Mouse (Mus musculus) midbrain, embryonic 14.5 days (tissue): Measurements from ENCODE around the gene Chrm4. TPM values are rescaled to one million over a fixed set of nuclear protein-coding genes. Genes with fewer than 3 reads are reported as not detected.

Experiments
- ATAC-seq: fragments of 200-750 bp; cut with Nextera tagmentation; 2 replicates; pipeline ENCODE4 v1.8.0; 2017; ENCODE audit warnings: moderate number of reproducible peaks, moderate library complexity; ENCODE audit not compliant: low FRiP score, low TSS enrichment
- DNase-seq: peaks from one replicate; pipeline ENCODE4 v3.0.0-alpha.2; 2015
- H3K27ac ChIP-seq: fragments of 300-500 bp; sonication (generic); replicated peaks from 2 replicates; pipeline ENCODE4 v1.5.1; 2014; ENCODE audit warnings: mild to moderate bottlenecking, low read depth, low read length, moderate library complexity
- H3K27me3 ChIP-seq: fragments of 300-500 bp; sonication (generic); 2 replicates; pipeline ENCODE4 v1.6.1; 2014; ENCODE audit warnings: low read length, control low read depth, mixed read lengths; ENCODE audit not compliant: control insufficient read depth, insufficient read depth
- H3K36me3 ChIP-seq: fragments of 300-500 bp; sonication (generic); 2 replicates; pipeline ENCODE4 v1.6.1; 2014; ENCODE audit warnings: low read length, control low read depth; ENCODE audit not compliant: control insufficient read depth, insufficient read depth
- H3K4me1 ChIP-seq: fragments of 300-500 bp; sonication (generic); 2 replicates; pipeline ENCODE4 v1.6.1; 2014; ENCODE audit warnings: mild to moderate bottlenecking, antibody characterized with exemption, low read length, control low read depth; ENCODE audit not compliant: control insufficient read depth, insufficient read depth
- H3K4me2 ChIP-seq: fragments of 300-500 bp; sonication (generic); 2 replicates; pipeline ENCODE4 v1.6.1; 2014; ENCODE audit warnings: mild to moderate bottlenecking, low read length, moderate library complexity
- H3K4me3 ChIP-seq: fragments of 300-500 bp; sonication (generic); replicated peaks from 2 replicates; pipeline ENCODE4 v1.5.1; 2014; ENCODE audit warnings: low read depth, low read length
- H3K9ac ChIP-seq: fragments of 300-500 bp; sonication (generic); replicated peaks from 2 replicates; pipeline ENCODE4 v1.6.1; 2014; ENCODE audit warnings: mild to moderate bottlenecking, low read length, moderate library complexity
- H3K9me3 ChIP-seq: fragments of 300-500 bp; sonication (generic); 2 replicates; pipeline ENCODE4 v1.6.1; 2016; ENCODE audit warnings: low read length, control low read depth, mixed read lengths; ENCODE audit not compliant: control insufficient read depth
- WGBS: fragments of 180-500 bp; shearing (Covaris S2); extraction: QIAGEN DNeasy Blood & Tissue Kit; methylation state at CpG from one replicate; pipeline ENCODE4 v1.1.7; 2014; 5-methylcytosine and 5-hydroxymethylcytosine counted together
- polyA plus RNA-seq: library from polyadenylated mRNA; unstranded; fragments of >200 nt; fragmentation: Nextera tagmentation; extraction: Ambion mirVana; gene quantifications from 2 replicates; pipeline ENCODE4 v1.2.1, GENCODE M21; 2014

The Chrm4 gene
- polyA plus RNA-seq: 0.34 and 0.65 TPM in 2 replicates

- Histone ChIP-seq H3K36me3 (no peaks in the 10 kb centered on the region), H3K27me3 (peaks cover 24% of the 10 kb centered on the region), H3K9ac (no peak within 1 kb of the TSS), H3K9me3 (no peaks in the 10 kb centered on the region), H3K4me3 (no peak within 1 kb of the TSS), H3K4me1 (peaks cover 27% of the 10 kb centered on the region), H3K4me2 (no peak within 1 kb of the TSS), H3K27ac (no peak within 1 kb of the TSS)
- WGBS: 97% methylated on average over 3 of the region's 3 CpGs
- ATAC-seq (no peak), DNase-seq (no peak)
These were observed at the start of gene Chrm4 for GRCm38 (mm10) chr2:91926949-91927348. Chrm4 (plus strand) TSS chr2:91927249.

GRCm38 (mm10) chr2:91878387-91879180, 48.5 kb upstream of the Chrm4 start:
- 47% methylated on average over 7 of the region's 7 CpGs for WGBS
- Histone ChIP-seq H3K36me3 (peaks cover 5% of the 10 kb centered on the region), H3K4me2 (no peak overlapping the region), H3K27ac (0 out of 2 replicates have a peak overlapping the region, but pooled peaks have one; percentile 14), H3K4me1 (no peaks in the 10 kb centered on the region), H3K9ac (no peak overlapping the region), H3K9me3 (no peaks in the 10 kb centered on the region), H3K27me3 (no peaks in the 10 kb centered on the region), H3K4me3 (no peak overlapping the region)
- peak; percentile 20 for DNase-seq
- ATAC-seq: no peak

GRCm38 (mm10) chr2:91883961-91884360, 43.1 kb upstream of the Chrm4 start:
- H3K4me1 ChIP-seq: no peaks in the 10 kb centered on the region
- H3K36me3 ChIP-seq: peaks cover 26% of the 10 kb centered on the region
- no peaks in the 10 kb centered on the region for H3K27me3 ChIP-seq
- 79% methylated on average over 4 of the region's 4 CpGs for WGBS
- H3K9ac ChIP-seq: no peak overlapping the region
- H3K4me2 ChIP-seq: no peak overlapping the region
- H3K4me3 ChIP-seq: no peak overlapping the region
- no peak overlapping the region for H3K27ac ChIP-seq
- DNase-seq (no peak), ATAC-seq (no peak)
- no peaks in the 10 kb centered on the region for H3K9me3 ChIP-seq

- 70% methylated on average over 4 of the region's 4 CpGs for WGBS
- no peaks in the 10 kb centered on the region for H3K4me1 ChIP-seq
- no peak for DNase-seq
- H3K27me3 ChIP-seq: no peaks in the 10 kb centered on the region
- H3K4me3 ChIP-seq: no peak overlapping the region
- no peak for ATAC-seq
- no peaks in the 10 kb centered on the region for H3K9me3 ChIP-seq
- no peak overlapping the region for H3K27ac ChIP-seq
- no peak overlapping the region for H3K4me2 ChIP-seq
- peaks cover 26% of the 10 kb centered on the region for H3K36me3 ChIP-seq
- H3K9ac ChIP-seq: no peak overlapping the region
These were observed 42.4 kb upstream of the Chrm4 start for GRCm38 (mm10) chr2:91884616-91885015.

- DNase-seq (no peak), ATAC-seq (no peak)
- Histone ChIP-seq H3K4me3 (no peak overlapping the region), H3K27ac (no peak overlapping the region), H3K4me1 (no peaks in the 10 kb centered on the region), H3K27me3 (no peaks in the 10 kb centered on the region), H3K4me2 (no peak overlapping the region), H3K9ac (no peak overlapping the region), H3K36me3 (0 out of 2 replicates have a peak, but pooled peaks cover 5% of the 10 kb centered on the region), H3K9me3 (no peaks in the 10 kb centered on the region)
- 89% methylated on average over 3 of the region's 3 CpGs for WGBS
These were observed 32.3 kb upstream of the Chrm4 start for GRCm38 (mm10) chr2:91894716-91895115.

GRCm38 (mm10) chr2:91895401-91895800, 31.6 kb upstream of the Chrm4 start:
- no peak overlapping the region for H3K27ac ChIP-seq
- H3K27me3 ChIP-seq: no peaks in the 10 kb centered on the region
- H3K4me1 ChIP-seq: no peaks in the 10 kb centered on the region
- no peak for ATAC-seq
- WGBS: 96% methylated on average over 3 of the region's 3 CpGs
- no peak overlapping the region for H3K9ac ChIP-seq
- H3K4me2 ChIP-seq: no peak overlapping the region
- no peak for DNase-seq
- H3K9me3 ChIP-seq: no peaks in the 10 kb centered on the region
- H3K4me3 ChIP-seq: no peak overlapping the region
- H3K36me3 ChIP-seq: peaks cover 10% of the 10 kb centered on the region; the same call in 1 of the 2 replicates

GRCm38 (mm10) chr2:91897968-91898367, 29.1 kb upstream of the Chrm4 start:
- Histone ChIP-seq H3K27me3 (no peaks in the 10 kb centered on the region), H3K27ac (no peak overlapping the region), H3K36me3 (peaks cover 16% of the 10 kb centered on the region; the same call in 1 of the 2 replicates), H3K9me3 (no peaks in the 10 kb centered on the region), H3K4me1 (no peaks in the 10 kb centered on the region), H3K4me3 (no peak overlapping the region), H3K4me2 (no peak overlapping the region), H3K9ac (no peak overlapping the region)
- ATAC-seq (no peak), DNase-seq (no peak)

GRCm38 (mm10) chr2:91899141-91899540, 27.9 kb upstream of the Chrm4 start:
- 92% methylated on average over 3 of the region's 3 CpGs for WGBS
- Histone ChIP-seq H3K4me1 (no peaks in the 10 kb centered on the region), H3K4me2 (no peak overlapping the region), H3K4me3 (no peak overlapping the region), H3K36me3 (peaks cover 16% of the 10 kb centered on the region; the same call in 1 of the 2 replicates), H3K9ac (no peak overlapping the region), H3K9me3 (no peaks in the 10 kb centered on the region), H3K27ac (no peak overlapping the region), H3K27me3 (no peaks in the 10 kb centered on the region)
- DNase-seq: no peak
- no peak for ATAC-seq

- no peak for ATAC-seq
- 96% methylated on average over 8 of the region's 8 CpGs for WGBS
- no peak for DNase-seq
These were observed 26.6 kb upstream of the Chrm4 start for GRCm38 (mm10) chr2:91900431-91900830.

More at GRCm38 (mm10) chr2:91900431-91900830, 26.6 kb upstream of the Chrm4 start:
- Histone ChIP-seq H3K27me3 (no peaks in the 10 kb centered on the region), H3K9ac (no peak overlapping the region), H3K4me2 (no peak overlapping the region), H3K36me3 (peaks cover 21% of the 10 kb centered on the region; the same call in 1 of the 2 replicates), H3K9me3 (no peaks in the 10 kb centered on the region), H3K4me3 (no peak overlapping the region), H3K4me1 (0 out of 2 replicates have a peak, but pooled peaks cover 5% of the 10 kb centered on the region), H3K27ac (no peak overlapping the region)
